Mouse (Mus musculus) E14TG2a.4 (cell line): ENCODE measurements at regions not wholly inside any gene's neighbourhood (a gene's known extent, or its start where the extent isn't known, plus 50 kb on each side); places are given as distances from the start of the nearest gene placed in this dataset.

Experiments
- H3K27me3 ChIP-seq: 2 replicates; pipeline ENCODE4 v1.6.1; 2014; ENCODE audit warnings: low read length, control low read depth; ENCODE audit not compliant: insufficient read depth
- H3K36me3 ChIP-seq: 2 replicates; pipeline ENCODE4 v1.6.1; 2014; ENCODE audit warnings: low read length, control low read depth; ENCODE audit not compliant: insufficient read depth
- H3K4me1 ChIP-seq: replicated peaks from 2 replicates; pipeline ENCODE4 v1.6.1; 2014; ENCODE audit warnings: low read depth, low read length, control low read depth
- H3K4me3 ChIP-seq: replicated peaks from 2 replicates; pipeline ENCODE4 v1.5.1; 2014; ENCODE audit warnings: mild to moderate bottlenecking, low read length
- H3K9me3 ChIP-seq: 2 replicates; pipeline ENCODE4 v1.6.1; 2014; ENCODE audit warnings: low read length, control low read depth
- CTCF ChIP-seq: conservative IDR thresholded peaks from 2 replicates; pipeline ENCODE4 v1.5.1; 2014; ENCODE audit warnings: low read length
- NANOG ChIP-seq: IDR thresholded peaks from 2 replicates; pipeline ENCODE4 v1.6.1; 2014; ENCODE audit warnings: borderline replicate concordance, low read length, mixed read lengths
- POU5F1 ChIP-seq: IDR thresholded peaks from 2 replicates; pipeline ENCODE4 v1.6.1; 2014; ENCODE audit warnings: low read length, borderline replicate concordance

GRCm38 (mm10) chr11:111735446-111735845 lies 669.5 kb downstream of the Kcnj2 start:
- no peak overlapping the region for H3K4me3 ChIP-seq
- TF ChIP-seq CTCF (no peak), POU5F1 (no peak), NANOG (no peak)
- H3K36me3 ChIP-seq, result no peaks in the 10 kb centered on the region
- no peaks in the 10 kb centered on the region for H3K9me3 ChIP-seq
- H3K4me1 ChIP-seq, result no peaks in the 10 kb centered on the region
- no peaks in the 10 kb centered on the region for H3K27me3 ChIP-seq

GRCm38 (mm10) chr11:111735961-111736360 lies 670.0 kb downstream of the Kcnj2 start:
- no peaks in the 10 kb centered on the region for H3K36me3 ChIP-seq
- TF ChIP-seq NANOG, result no peak
- no peak for TF ChIP-seq POU5F1
- TF ChIP-seq CTCF, result no peak
- no peak overlapping the region for H3K4me3 ChIP-seq
- no peaks in the 10 kb centered on the region for H3K9me3 ChIP-seq
- no peaks in the 10 kb centered on the region for H3K4me1 ChIP-seq
- no peaks in the 10 kb centered on the region for H3K27me3 ChIP-seq

DNA sequence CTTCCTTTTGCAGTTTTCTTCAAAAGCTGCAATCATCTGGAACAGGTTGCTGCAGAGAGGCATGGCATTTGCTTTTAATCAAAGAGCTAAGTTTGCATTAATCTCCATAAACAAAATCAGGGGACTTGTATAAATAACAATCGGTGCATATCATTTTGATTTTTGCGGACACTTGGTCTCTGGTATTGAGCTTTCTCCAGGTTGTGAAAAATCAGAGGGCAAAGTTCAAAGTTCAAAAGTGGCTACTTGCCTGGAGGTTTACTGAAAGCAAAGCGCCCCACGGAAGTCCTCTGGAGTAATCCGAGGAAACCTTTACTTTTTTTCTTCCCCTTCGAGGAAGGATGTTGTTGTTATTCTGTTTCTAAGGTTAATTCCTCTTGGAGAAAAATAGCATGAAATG lies 677.4 kb downstream of the Kcnj2 start:
- Histone ChIP-seq H3K4me3 (no peak overlapping the region), H3K4me1 (no peaks in the 10 kb centered on the region), H3K36me3 (no peaks in the 10 kb centered on the region), H3K27me3 (no peaks in the 10 kb centered on the region), H3K9me3 (no peaks in the 10 kb centered on the region)
- TF ChIP-seq POU5F1, result no peak
- TF ChIP-seq CTCF, result no peak
- TF ChIP-seq NANOG, result no peak

DNA sequence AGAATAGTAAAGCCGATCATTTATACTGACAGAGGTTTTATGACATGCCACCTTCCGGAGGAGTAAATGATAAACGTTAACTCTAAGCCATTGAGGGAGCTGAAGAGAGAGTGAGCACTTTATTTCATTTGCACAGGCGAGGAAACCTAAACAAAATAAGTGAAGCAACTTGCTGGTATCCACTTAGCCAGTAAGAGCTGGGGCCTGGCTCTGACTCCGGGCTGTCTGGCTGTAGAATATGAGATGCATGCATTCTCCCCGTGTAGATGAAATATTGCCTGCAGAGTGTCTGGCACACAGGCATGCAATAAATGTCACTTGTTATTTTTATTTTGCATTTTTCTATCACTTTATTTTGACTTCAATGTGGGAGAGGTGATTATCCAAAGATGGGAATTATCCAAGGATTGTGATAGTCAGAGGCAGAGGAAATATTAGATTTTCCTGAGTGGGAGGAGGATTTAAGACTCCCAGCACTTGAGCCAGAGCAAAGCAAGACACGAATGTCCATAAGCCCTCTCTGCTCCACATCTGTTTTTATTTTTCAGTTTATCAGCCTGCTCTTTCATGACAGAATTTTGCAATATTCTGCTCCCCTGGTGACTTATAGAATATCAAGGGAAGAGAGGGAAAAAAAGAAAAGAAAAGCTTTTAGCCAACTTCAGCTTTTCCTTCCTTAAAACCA lies 681.4 kb downstream of the Kcnj2 start:
- H3K4me3 ChIP-seq, result no peak overlapping the region
- H3K27me3 ChIP-seq, result no peaks in the 10 kb centered on the region
- no peaks in the 10 kb centered on the region for H3K36me3 ChIP-seq
- H3K9me3 ChIP-seq, result no peaks in the 10 kb centered on the region
- no peaks in the 10 kb centered on the region for H3K4me1 ChIP-seq
- TF ChIP-seq POU5F1 (no peak), NANOG (no peak), CTCF (no peak)

DNA sequence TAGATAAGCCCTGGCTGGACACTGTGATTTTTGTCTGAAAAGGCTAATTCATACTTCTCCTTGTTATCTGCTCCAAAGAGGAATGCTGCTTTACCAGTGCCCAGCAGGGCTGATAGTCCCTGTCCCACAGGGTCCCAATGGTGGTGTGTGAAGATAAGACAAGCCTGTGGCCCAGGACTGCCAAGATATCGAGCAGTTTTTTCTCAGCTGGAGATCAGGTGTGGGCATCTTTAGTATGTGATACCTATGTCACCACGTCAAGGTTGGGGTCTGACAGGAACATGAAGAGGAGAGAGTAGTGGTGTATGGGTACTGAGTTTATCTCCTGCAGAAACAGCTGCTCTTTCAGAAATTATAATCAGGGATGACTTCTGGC lies 682.0 kb downstream of the Kcnj2 start:
- H3K36me3 ChIP-seq, result no peaks in the 10 kb centered on the region
- no peaks in the 10 kb centered on the region for H3K27me3 ChIP-seq
- no peaks in the 10 kb centered on the region for H3K4me1 ChIP-seq
- no peaks in the 10 kb centered on the region for H3K9me3 ChIP-seq
- no peak overlapping the region for H3K4me3 ChIP-seq
- no peak for TF ChIP-seq POU5F1
- no peak for TF ChIP-seq CTCF
- TF ChIP-seq NANOG, result no peak

GRCm38 (mm10) chr11:111748496-111748895 lies 682.5 kb downstream of the Kcnj2 start:
- no peaks in the 10 kb centered on the region for H3K4me1 ChIP-seq
- no peak overlapping the region for H3K4me3 ChIP-seq
- H3K9me3 ChIP-seq, result no peaks in the 10 kb centered on the region
- no peaks in the 10 kb centered on the region for H3K27me3 ChIP-seq
- H3K36me3 ChIP-seq, result no peaks in the 10 kb centered on the region
- TF ChIP-seq NANOG (no peak), CTCF (no peak), POU5F1 (no peak)

GRCm38 (mm10) chr11:111754735-111755134 lies 688.8 kb downstream of the Kcnj2 start:
- no peak overlapping the region for H3K4me3 ChIP-seq
- no peaks in the 10 kb centered on the region for H3K9me3 ChIP-seq
- TF ChIP-seq NANOG (no peak), CTCF (no peak), POU5F1 (no peak)

DNA sequence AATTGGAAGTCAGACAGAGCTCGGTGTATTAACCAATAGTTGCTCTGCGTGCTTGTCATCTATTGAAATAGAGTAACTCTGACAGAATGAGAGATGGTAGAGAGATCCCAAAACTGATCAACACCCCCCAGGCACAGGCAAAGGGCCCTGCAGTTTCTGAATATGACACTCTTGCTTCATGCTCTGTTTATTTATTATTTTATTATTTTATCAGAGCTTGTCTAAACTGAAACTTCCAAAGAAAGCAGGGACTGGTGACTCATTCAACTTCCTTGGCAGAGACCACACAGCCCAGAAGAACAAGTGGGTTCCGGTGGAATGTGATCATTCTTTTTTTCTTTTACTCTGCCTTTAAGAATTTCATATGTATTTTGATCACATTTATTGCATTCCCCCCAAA lies 697.1 kb downstream of the Kcnj2 start:
- no peaks in the 10 kb centered on the region for H3K9me3 ChIP-seq
- no peaks in the 10 kb centered on the region for H3K36me3 ChIP-seq
- no peaks in the 10 kb centered on the region for H3K4me1 ChIP-seq

More at GRCm38 (mm10) chr11:111754735-111755134, 688.8 kb downstream of the Kcnj2 start:
- no peaks in the 10 kb centered on the region for H3K36me3 ChIP-seq
- no peaks in the 10 kb centered on the region for H3K4me1 ChIP-seq
- H3K27me3 ChIP-seq, result no peaks in the 10 kb centered on the region

More for the DNA sequence above, 697.1 kb downstream of the Kcnj2 start:
- Histone ChIP-seq H3K27me3 (no peaks in the 10 kb centered on the region), H3K4me3 (no peak overlapping the region)
- TF ChIP-seq CTCF (no peak), POU5F1 (no peak), NANOG (no peak)
